Mouse (Mus musculus) liver, embryonic 12.5 days (tissue): ENCODE data around the gene Siva1. TPM values are rescaled to one million over a fixed set of nuclear protein-coding genes. Genes with fewer than 3 reads are reported as not detected.
A peak's percentile ranks its signal among the peaks of the same experiment; 100 is the strongest.

ENCODE experiments used
- ATAC-seq: fragments of 200-750 bp; cut with Nextera tagmentation; 2 replicates; pipeline ENCODE4 v1.8.0; 2017; ENCODE audit warnings: moderate number of reproducible peaks, mild to moderate bottlenecking, moderate library complexity
- H3K27ac ChIP-seq: fragments of 300-500 bp; sonication (generic); 2 replicates; pipeline ENCODE4 v1.5.1; 2016; ENCODE audit warnings: mild to moderate bottlenecking
- H3K27me3 ChIP-seq: fragments of 300-500 bp; sonication (generic); replicated peaks from 2 replicates; pipeline ENCODE4 v1.6.1; 2016; ENCODE audit warnings: mild to moderate bottlenecking, moderate library complexity
- H3K36me3 ChIP-seq: fragments of 300-500 bp; sonication (generic); 2 replicates; pipeline ENCODE4 v1.6.1; 2016; ENCODE audit warnings: mild to moderate bottlenecking, moderate library complexity
- H3K4me1 ChIP-seq: fragments of 300-500 bp; sonication (generic); 2 replicates; pipeline ENCODE4 v1.6.1; 2016
- H3K4me2 ChIP-seq: fragments of 300-500 bp; sonication (generic); 2 replicates; pipeline ENCODE4 v1.6.1; 2016; ENCODE audit warnings: mild to moderate bottlenecking, moderate library complexity
- H3K4me3 ChIP-seq: fragments of 300-500 bp; sonication (generic); 2 replicates; pipeline ENCODE4 v1.5.1; 2016; ENCODE audit warnings: mild to moderate bottlenecking, moderate library complexity
- H3K9ac ChIP-seq: fragments of 300-500 bp; sonication (generic); 2 replicates; pipeline ENCODE4 v1.6.1; 2016; ENCODE audit warnings: mild to moderate bottlenecking, moderate library complexity
- H3K9me3 ChIP-seq: fragments of 300-500 bp; sonication (generic); replicated peaks from 2 replicates; pipeline ENCODE4 v1.6.1; 2016; ENCODE audit warnings: mild to moderate bottlenecking, moderate library complexity
- WGBS: fragments of 180-500 bp; shearing (Covaris S2); methylation state at CpG from one replicate; pipeline ENCODE4 v1.1.7; 2016; ENCODE audit not compliant: insufficient replicate concordance; 5-methylcytosine and 5-hydroxymethylcytosine counted together
- polyA plus RNA-seq: library from polyadenylated mRNA; unstranded; fragments of >200 nt; fragmentation: Nextera tagmentation; extraction: Ambion mirVana; gene quantifications from 2 replicates; pipeline ENCODE4 v1.2.1, GENCODE M21; 2016

Siva1 gene
- polyA plus RNA-seq, 1 experiment from 2014 or later, result 137 TPM

DNA sequence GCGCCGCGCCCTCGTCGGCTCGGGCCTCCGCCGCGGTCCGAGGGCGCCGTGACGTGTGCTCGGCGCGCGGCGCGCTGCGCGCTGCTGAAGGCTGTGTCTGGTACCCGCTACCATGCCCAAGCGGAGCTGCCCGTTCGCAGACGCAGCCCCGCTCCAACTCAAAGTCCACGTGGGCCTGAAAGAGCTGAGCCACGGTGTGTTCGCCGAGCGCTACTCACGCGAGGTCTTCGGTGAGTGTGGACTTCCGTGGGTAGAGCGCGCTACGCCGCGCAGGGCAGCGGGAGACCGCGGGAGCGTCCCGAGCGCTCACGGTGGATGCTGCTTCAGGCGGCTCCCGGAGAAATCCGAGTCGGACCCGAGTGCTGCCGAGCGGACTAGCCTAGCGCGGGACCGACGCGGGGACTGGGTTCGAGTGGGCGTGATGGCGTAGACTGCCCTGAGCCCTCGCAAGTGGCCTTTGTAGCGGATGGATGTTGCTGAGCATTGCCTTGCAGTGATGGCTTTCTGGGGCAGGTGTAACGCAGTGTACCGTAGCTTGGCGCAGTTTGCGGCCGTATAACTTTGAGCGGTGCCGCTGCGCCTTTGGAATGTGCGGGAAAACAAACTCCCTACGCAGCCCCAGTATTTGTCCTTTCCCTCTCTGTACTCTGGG lies 502 bp downstream of the Siva1 start:
- Histone ChIP-seq H3K27ac (peak overlapping the region; percentile 85), H3K4me3 (peak overlapping the region; percentile 79), H3K4me1 (peaks cover 33% of the 10 kb centered on the region), H3K27me3 (no peaks in the 10 kb centered on the region), H3K36me3 (peaks cover 36% of the 10 kb centered on the region), H3K4me2 (peak overlapping the region; percentile 95), H3K9me3 (no peaks in the 10 kb centered on the region), H3K9ac (peak overlapping the region; percentile 83)
- peak; percentile 10 for ATAC-seq
- WGBS, result under 1% methylated on average over 75 of the region's 75 CpGs

DNA sequence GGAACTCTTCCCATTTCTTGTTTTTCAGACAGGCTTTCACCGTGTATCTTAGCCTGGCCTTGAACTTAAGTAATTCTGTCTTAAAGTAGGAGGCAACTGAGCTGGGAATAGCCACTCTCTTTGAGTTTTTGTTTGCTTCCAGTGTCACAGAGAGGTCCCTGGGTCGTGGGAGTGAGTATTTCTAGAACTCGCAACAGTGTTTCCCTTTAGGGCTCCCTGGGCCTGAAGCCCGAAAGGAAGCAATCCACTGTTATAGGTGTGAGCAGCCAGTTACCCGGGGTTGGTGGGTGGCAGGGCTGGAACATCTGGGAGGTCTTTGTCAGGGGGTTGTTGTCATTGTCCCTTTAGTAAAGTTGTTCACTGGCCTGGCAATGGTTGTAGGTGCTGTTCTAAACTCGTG lies 1.7 kb downstream of the Siva1 start:
- peak overlapping the region; percentile 95 for H3K4me2 ChIP-seq
- peak overlapping the region; percentile 83 for H3K9ac ChIP-seq
- H3K4me1 ChIP-seq, result peaks cover 33% of the 10 kb centered on the region
- H3K36me3 ChIP-seq, result peaks cover 48% of the 10 kb centered on the region
- ATAC-seq, result no peak
- no peaks in the 10 kb centered on the region for H3K9me3 ChIP-seq
- 61% methylated on average over 6 of the region's 6 CpGs for WGBS
- peak overlapping the region; percentile 79 for H3K4me3 ChIP-seq
- H3K27ac ChIP-seq, result no peak overlapping the region
- H3K27me3 ChIP-seq, result no peaks in the 10 kb centered on the region

- no peak for ATAC-seq
- peaks cover 67% of the 10 kb centered on the region for H3K36me3 ChIP-seq
- no peak overlapping the region for H3K9ac ChIP-seq
- peaks cover 33% of the 10 kb centered on the region for H3K4me1 ChIP-seq
- no peaks in the 10 kb centered on the region for H3K9me3 ChIP-seq
- H3K27ac ChIP-seq, result no peak overlapping the region
- 83% methylated on average over 5 of the region's 5 CpGs for WGBS
- H3K27me3 ChIP-seq, result no peaks in the 10 kb centered on the region
- no peak overlapping the region for H3K4me3 ChIP-seq
- no peak overlapping the region for H3K4me2 ChIP-seq
Observed at GRCm38 (mm10) chr12:112648081-112648480, 3.6 kb downstream of the Siva1 start.

GRCm38 (mm10) chr12:112651778-112652439 lies 7.4 kb downstream of the Siva1 start:
- Histone ChIP-seq H3K4me2 (no peak overlapping the region), H3K36me3 (peaks cover 100% of the 10 kb centered on the region), H3K27me3 (no peaks in the 10 kb centered on the region), H3K9ac (no peak overlapping the region), H3K9me3 (no peaks in the 10 kb centered on the region), H3K4me3 (no peak overlapping the region), H3K4me1 (peaks cover 12% of the 10 kb centered on the region), H3K27ac (no peak overlapping the region)
- 70% methylated on average over 5 of the region's 5 CpGs for WGBS
- no peak for ATAC-seq

- ATAC-seq, result peak; percentile 42
- Histone ChIP-seq H3K4me1 (peaks cover 6% of the 10 kb centered on the region), H3K4me2 (no peak overlapping the region), H3K36me3 (peaks cover 100% of the 10 kb centered on the region), H3K9ac (no peak overlapping the region), H3K9me3 (no peaks in the 10 kb centered on the region), H3K4me3 (no peak overlapping the region), H3K27me3 (no peaks in the 10 kb centered on the region), H3K27ac (no peak overlapping the region)
- 59% methylated on average over 7 of the region's 7 CpGs for WGBS
Observed at GRCm38 (mm10) chr12:112653157-112653824, 8.8 kb downstream of the Siva1 start.

GRCm38 (mm10) chr12:112654076-112654475 lies 9.6 kb downstream of the Siva1 start:
- WGBS, result 86% methylated on average over 5 of the region's 5 CpGs
- H3K4me1 ChIP-seq, result peaks cover 6% of the 10 kb centered on the region
- no peaks in the 10 kb centered on the region for H3K27me3 ChIP-seq
- no peaks in the 10 kb centered on the region for H3K9me3 ChIP-seq
- peaks cover 100% of the 10 kb centered on the region for H3K36me3 ChIP-seq
- no peak for ATAC-seq
- no peak overlapping the region for H3K4me3 ChIP-seq
- H3K9ac ChIP-seq, result no peak overlapping the region
- H3K27ac ChIP-seq, result no peak overlapping the region
- H3K4me2 ChIP-seq, result no peak overlapping the region

DNA sequence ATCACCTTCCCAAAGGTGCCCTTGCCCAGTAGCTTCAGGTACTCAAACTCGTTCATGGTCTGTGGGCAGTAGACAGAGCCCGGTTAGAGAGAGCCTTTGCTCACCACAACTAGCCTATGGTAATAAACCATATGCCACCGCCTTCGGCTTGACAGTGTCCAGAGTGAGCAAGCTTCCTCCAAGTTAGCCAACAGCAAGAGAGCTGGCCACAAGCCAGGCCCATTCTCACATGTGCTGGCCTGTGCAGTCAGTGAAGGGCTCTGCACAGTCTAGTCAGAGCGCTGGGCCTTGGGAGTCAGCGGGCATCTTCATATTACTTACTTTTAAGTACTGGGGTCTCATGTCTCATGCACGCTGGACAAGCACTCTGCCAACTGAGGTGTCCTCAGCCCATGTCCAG lies 14.1 kb downstream of the Siva1 start:
- H3K27ac ChIP-seq, result no peak overlapping the region
- peaks cover 100% of the 10 kb centered on the region for H3K36me3 ChIP-seq
- peaks cover 27% of the 10 kb centered on the region for H3K4me1 ChIP-seq
- no peaks in the 10 kb centered on the region for H3K27me3 ChIP-seq
- WGBS, result 89% methylated on average over 7 of the region's 7 CpGs
- H3K9me3 ChIP-seq, result no peaks in the 10 kb centered on the region
- no peak overlapping the region for H3K9ac ChIP-seq
- no peak for ATAC-seq
- H3K4me3 ChIP-seq, result no peak overlapping the region
- H3K4me2 ChIP-seq, result no peak overlapping the region

- peaks cover 32% of the 10 kb centered on the region for H3K4me1 ChIP-seq
- H3K27ac ChIP-seq, result no peak overlapping the region
- WGBS, result 77% methylated on average over 6 of the region's 6 CpGs
- H3K27me3 ChIP-seq, result no peaks in the 10 kb centered on the region
- no peak overlapping the region for H3K4me3 ChIP-seq
- no peak overlapping the region for H3K9ac ChIP-seq
- ATAC-seq, result no peak
- no peaks in the 10 kb centered on the region for H3K9me3 ChIP-seq
- H3K4me2 ChIP-seq, result no peak overlapping the region
- H3K36me3 ChIP-seq, result peaks cover 100% of the 10 kb centered on the region
Observed at GRCm38 (mm10) chr12:112659109-112659508, 14.6 kb downstream of the Siva1 start.

- H3K36me3 ChIP-seq, result peaks cover 100% of the 10 kb centered on the region
- H3K9me3 ChIP-seq, result no peaks in the 10 kb centered on the region
- WGBS, result 62% methylated on average over 5 of the region's 5 CpGs
- no peak overlapping the region for H3K9ac ChIP-seq
- H3K4me1 ChIP-seq, result peaks cover 31% of the 10 kb centered on the region
- ATAC-seq, result no peak
- no peak overlapping the region; the same call in 1 of the 2 replicates for H3K27ac ChIP-seq
- no peak overlapping the region for H3K4me3 ChIP-seq
- H3K27me3 ChIP-seq, result no peaks in the 10 kb centered on the region
- H3K4me2 ChIP-seq, result no peak overlapping the region
Observed at GRCm38 (mm10) chr12:112660576-112661326, 16.3 kb downstream of the Siva1 start.

DNA sequence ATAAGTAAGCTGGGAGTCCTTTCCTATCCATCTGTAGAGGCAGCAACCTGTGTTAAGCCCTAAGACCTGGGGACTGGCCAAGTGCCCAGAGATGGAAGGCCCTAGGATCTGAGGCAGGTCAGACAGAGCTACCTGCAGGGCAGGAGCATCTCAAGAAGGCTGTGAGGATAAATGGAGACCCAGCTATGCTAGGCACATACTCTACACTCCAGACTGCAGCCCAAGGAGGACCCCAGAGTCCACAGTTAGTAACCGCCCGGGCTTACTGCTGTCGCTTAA lies 16.8 kb downstream of the Siva1 start:
- WGBS, result 83% methylated on average over 3 of the region's 3 CpGs
- no peak overlapping the region for H3K4me3 ChIP-seq
- no peak for ATAC-seq

DNA sequence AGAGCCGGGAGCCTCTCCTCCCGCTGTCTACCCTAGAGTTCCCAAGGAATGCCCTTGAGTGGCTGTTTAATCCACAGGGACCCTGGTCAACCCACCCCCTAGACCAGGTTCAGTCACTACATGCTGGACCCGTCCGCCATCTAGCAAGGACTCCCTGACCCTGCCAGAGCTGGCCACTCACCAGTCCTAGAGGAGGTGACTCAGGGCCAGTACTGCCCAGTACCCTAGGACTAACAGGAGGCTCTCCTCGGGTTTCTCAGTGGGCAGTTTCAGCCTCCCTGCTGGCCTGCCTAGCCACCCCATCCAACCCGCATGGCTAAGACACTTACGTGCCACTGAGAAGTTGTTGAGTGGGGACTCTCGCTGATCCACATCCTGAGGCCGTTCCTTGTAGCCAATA lies 17.4 kb downstream of the Siva1 start:
- Histone ChIP-seq H3K9ac (no peak overlapping the region), H3K36me3 (peaks cover 100% of the 10 kb centered on the region), H3K9me3 (no peaks in the 10 kb centered on the region), H3K4me1 (peaks cover 41% of the 10 kb centered on the region), H3K4me3 (no peak overlapping the region), H3K4me2 (no peak overlapping the region), H3K27ac (no peak overlapping the region), H3K27me3 (no peaks in the 10 kb centered on the region)
- 81% methylated on average over 9 of the region's 9 CpGs for WGBS
- no peak for ATAC-seq

More for the DNA sequence above, 16.8 kb downstream of the Siva1 start:
- Histone ChIP-seq H3K4me1 (peaks cover 36% of the 10 kb centered on the region), H3K9me3 (no peaks in the 10 kb centered on the region), H3K36me3 (peaks cover 100% of the 10 kb centered on the region), H3K4me2 (no peak overlapping the region), H3K27ac (no peak overlapping the region), H3K9ac (no peak overlapping the region), H3K27me3 (no peaks in the 10 kb centered on the region)

GRCm38 (mm10) chr12:112663303-112663702 lies 18.8 kb downstream of the Siva1 start:
- no peak overlapping the region for H3K9ac ChIP-seq
- H3K27ac ChIP-seq, result no peak overlapping the region
- WGBS, result 86% methylated on average over 11 of the region's 11 CpGs
- H3K9me3 ChIP-seq, result no peaks in the 10 kb centered on the region
- ATAC-seq, result no peak
- H3K4me1 ChIP-seq, result peaks cover 49% of the 10 kb centered on the region
- H3K36me3 ChIP-seq, result peaks cover 100% of the 10 kb centered on the region
- no peaks in the 10 kb centered on the region for H3K27me3 ChIP-seq
- no peak overlapping the region for H3K4me2 ChIP-seq
- H3K4me3 ChIP-seq, result no peak overlapping the region
